Mouse (Mus musculus): ENCODE data around the gene Mex3a. TPM values are rescaled to one million over a fixed set of nuclear protein-coding genes. Genes with fewer than 3 reads are reported as not detected.
"Not testable (repeated sequence)": the region's sequence is repeated elsewhere in the genome, so short reads cannot be mapped to it uniquely, and the experiment has no call there.

Mex3a gene
- polyA plus RNA-seq, 1 experiment from 2014 or later, result 9.9 TPM

DNA sequence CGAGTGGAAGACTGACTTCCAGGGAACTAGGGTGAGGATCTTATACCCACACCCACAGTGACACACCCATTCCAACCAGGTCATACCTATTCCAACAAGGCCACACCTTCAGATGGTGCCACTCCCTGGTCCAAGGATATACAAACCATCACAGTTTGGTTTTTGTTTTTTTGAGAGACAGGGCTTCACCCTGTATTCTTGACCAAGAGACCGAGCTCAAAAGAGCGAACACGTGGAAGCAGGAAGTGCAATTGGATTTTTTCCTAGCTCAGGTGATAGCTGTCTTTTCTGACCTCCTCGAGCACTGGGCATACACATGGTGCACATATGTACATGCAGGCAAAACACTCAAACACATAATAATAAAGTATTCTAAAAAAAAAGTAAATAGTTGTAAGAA lies 45.7 kb downstream of the Mex3a start:
- H3K4me3 ChIP-seq; H3K27me3 ChIP-seq (replicated peaks); H3K27ac ChIP-seq (replicated peaks); H3K4me2 ChIP-seq; ATAC-seq (ENCODE audit: extremely low read depth, insufficient number of reproducible peaks, low FRiP score, low TSS enrichment); H3K9ac ChIP-seq; H3K9me3 ChIP-seq: not testable (repeated sequence)
- 78% methylated on average over 5 of the region's 5 CpGs for WGBS
- H3K36me3 ChIP-seq, result peaks cover 21% of the 10 kb centered on the region
- H3K4me1 ChIP-seq, result peaks cover 15% of the 10 kb centered on the region

DNA sequence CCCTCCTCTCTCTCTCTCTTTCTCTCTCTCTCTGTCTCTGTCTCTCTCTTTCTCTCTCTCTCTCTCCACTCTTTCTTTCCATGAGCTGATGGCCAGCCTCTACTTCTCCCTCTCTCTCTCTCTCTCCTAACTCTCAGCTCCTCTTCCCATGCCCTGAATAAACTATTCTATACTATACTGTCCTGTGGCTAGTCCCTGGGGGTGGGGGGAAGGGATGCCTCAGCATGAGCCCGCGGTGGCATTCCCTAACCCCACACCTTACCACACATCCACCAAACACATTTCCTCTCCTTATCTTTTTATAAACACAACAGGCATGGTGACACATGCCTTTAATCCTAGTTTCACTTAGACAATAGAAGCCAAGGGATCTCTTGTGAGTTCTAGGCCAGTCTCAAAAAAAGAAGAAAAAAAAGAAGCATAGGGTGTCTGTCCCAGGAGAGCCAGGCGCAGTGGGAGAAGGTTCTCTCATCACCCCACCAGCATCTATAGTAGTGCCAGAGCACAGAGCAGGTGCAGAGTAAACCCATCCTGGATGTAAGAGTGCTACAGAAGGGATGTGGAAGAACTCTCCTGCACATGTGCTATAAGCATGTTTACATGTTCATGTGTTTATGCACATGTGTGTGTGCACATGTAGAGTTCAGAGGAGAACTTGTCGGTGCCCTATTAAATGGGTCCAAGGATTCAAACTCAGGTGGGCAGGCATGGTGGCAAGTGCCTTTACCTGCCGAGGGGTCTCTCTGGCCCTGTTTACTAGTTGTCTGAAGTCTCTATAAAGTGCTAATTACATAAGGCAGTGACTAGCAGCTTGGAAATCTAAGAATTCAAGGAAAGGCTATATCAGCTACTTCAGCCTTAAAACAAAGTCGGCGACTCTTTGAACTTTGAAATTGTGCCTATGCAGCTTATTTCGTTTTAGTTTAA lies 46.6 kb downstream of the Mex3a start:
- H3K27ac ChIP-seq (replicated peaks), result no peak overlapping the region
- H3K27me3 ChIP-seq (replicated peaks), result no peaks in the 10 kb centered on the region; the same call in 1 of the 2 replicates
- H3K36me3 ChIP-seq, result peaks cover 31% of the 10 kb centered on the region
- peak overlapping the region; percentile 97; the same call in 1 of the 2 replicates for H3K9ac ChIP-seq
- peak overlapping the region; percentile 94 for H3K4me3 ChIP-seq
- WGBS, result 37% methylated on average over 8 of the region's 8 CpGs
- H3K4me1 ChIP-seq, result peaks cover 15% of the 10 kb centered on the region
- no peak for ATAC-seq (ENCODE audit: extremely low read depth, insufficient number of reproducible peaks, low FRiP score, low TSS enrichment)
- peak overlapping the region; percentile 82 for H3K4me2 ChIP-seq
- no peaks in the 10 kb centered on the region for H3K9me3 ChIP-seq

DNA sequence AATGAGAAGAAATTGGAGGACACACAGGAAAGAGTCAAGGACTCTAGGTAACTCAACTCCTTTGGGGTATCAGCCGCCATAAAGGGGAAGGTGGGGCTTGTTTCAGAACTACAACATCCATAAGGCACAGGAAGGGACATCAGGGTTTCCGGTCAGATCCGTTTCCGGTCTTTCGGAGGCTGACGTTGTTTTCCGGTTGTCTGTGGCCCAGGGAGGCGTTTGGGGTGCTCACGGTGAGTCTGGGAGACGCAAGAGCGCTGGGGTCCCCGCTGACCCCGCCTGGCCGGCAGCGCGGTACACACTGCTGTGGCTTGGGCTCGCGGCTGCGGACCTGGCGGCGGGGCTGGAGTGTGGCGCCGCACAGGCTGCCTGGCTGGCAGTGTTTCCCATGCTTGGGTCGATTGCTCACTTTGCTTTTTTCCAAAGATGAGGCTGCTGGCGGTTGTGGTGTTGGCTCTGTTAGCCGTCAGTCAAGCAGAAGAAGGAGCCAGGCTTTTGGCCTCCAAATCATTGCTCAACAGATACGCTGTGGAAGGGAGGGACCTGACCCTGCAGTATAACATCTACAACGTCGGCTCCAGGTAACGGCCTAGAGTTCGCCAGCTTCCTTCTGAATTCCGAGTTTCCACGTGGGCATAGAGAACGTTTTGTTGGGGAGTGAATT lies 47.4 kb downstream of the Mex3a start:
- peaks cover 15% of the 10 kb centered on the region for H3K4me1 ChIP-seq
- H3K4me2 ChIP-seq, result peak overlapping the region; percentile 82
- 0% methylated on average over 34 of the region's 34 CpGs for WGBS
- H3K4me3 ChIP-seq, result peak overlapping the region; percentile 94
- H3K9me3 ChIP-seq, result no peaks in the 10 kb centered on the region
- H3K27ac ChIP-seq (replicated peaks), result peak overlapping the region; percentile 73
- H3K27me3 ChIP-seq (replicated peaks), result no peaks in the 10 kb centered on the region; the same call in 1 of the 2 replicates
- peak; percentile 67 for ATAC-seq (ENCODE audit: extremely low read depth, insufficient number of reproducible peaks, low FRiP score, low TSS enrichment)
- H3K36me3 ChIP-seq, result peaks cover 39% of the 10 kb centered on the region
- H3K9ac ChIP-seq, result peak overlapping the region; percentile 97

DNA sequence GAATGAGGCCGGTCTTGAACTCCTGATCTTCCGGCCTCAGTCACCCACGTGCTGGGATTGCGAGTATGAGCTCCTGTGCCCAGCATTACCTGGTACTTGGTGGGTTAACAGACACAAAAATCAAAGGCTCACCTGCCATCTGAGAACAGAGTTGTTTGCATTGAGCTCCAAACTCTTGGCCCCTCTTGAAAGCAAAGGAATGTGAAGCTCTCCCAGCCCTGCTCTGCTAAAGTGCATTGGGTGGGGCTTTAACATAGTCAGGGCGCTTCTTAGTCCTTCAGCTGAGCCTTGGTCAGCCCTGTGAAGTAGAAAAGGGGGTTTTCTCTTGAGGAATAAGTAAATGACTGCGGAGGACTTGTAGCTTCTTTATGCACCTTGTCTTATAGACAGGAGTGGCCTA lies 53.6 kb downstream of the Mex3a start:
- no peak for ATAC-seq (ENCODE audit: extremely low read depth, insufficient number of reproducible peaks, low FRiP score, low TSS enrichment)
- Histone ChIP-seq H3K4me1 (peaks cover 7% of the 10 kb centered on the region), H3K4me3 (no peak overlapping the region), H3K36me3 (peaks cover 80% of the 10 kb centered on the region), H3K4me2 (no peak overlapping the region), H3K9me3 (no peaks in the 10 kb centered on the region), H3K27ac (replicated peaks) (no peak overlapping the region), H3K9ac (no peak overlapping the region), H3K27me3 (replicated peaks) (no peaks in the 10 kb centered on the region)
- 90% methylated on average over 6 of the region's 6 CpGs for WGBS

DNA sequence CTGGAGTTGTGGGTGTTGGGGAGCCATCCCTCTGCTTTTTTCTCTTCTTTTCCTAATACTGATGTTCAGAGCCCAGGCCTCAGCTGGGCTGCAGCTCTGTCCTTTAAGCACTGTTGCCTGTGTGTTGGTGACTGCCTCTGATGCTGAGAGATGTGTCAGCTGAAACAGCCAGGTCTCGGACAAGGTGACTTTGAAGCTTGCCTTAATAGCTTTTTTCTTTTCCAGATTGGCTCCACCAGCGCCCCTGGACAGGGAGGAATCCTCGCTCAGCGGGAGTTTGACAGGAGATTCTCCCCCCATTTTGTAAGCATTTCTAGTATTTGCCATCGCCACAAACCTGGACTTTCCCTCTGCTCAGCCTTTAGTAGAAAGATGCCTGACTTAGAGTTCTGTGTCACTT lies 54.4 kb downstream of the Mex3a start:
- no peak overlapping the region for H3K4me2 ChIP-seq
- no peak for ATAC-seq (ENCODE audit: extremely low read depth, insufficient number of reproducible peaks, low FRiP score, low TSS enrichment)
- no peak overlapping the region for H3K27ac ChIP-seq (replicated peaks)
- peaks cover 71% of the 10 kb centered on the region for H3K36me3 ChIP-seq
- no peak overlapping the region for H3K9ac ChIP-seq
- no peaks in the 10 kb centered on the region for H3K27me3 ChIP-seq (replicated peaks)
- peaks cover 15% of the 10 kb centered on the region for H3K4me1 ChIP-seq
- WGBS, result 92% methylated on average over 5 of the region's 5 CpGs
- no peak overlapping the region for H3K4me3 ChIP-seq
- no peaks in the 10 kb centered on the region for H3K9me3 ChIP-seq

DNA sequence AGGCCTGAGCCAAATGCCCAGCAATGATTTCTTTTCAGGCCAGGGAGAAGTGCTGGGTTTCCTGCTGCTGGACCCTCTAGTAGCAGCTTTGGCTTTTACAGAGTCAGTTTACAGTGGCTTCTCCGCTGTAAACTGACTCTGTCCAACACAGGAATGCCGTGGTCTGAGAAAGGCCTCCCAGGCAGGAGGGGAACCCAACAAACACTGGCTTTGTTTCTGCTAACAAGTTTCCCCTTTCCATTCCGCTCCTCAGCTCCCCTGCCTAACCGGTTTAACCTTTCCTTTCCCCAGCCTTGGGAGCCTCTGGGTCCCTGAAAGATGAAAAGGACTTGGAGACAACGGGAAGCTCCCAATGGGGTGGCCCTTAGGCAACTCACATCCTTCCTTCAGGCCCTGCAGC lies 58.1 kb downstream of the Mex3a start:
- WGBS, result 35% methylated on average over 5 of the region's 5 CpGs
- Histone ChIP-seq H3K4me2 (no peak overlapping the region), H3K4me1 (peaks cover 43% of the 10 kb centered on the region), H3K27me3 (replicated peaks) (no peaks in the 10 kb centered on the region), H3K27ac (replicated peaks) (0 out of 2 replicates have a peak overlapping the region, but pooled peaks have one; percentile 2), H3K9me3 (no peaks in the 10 kb centered on the region), H3K4me3 (no peak overlapping the region), H3K9ac (0 out of 2 replicates have a peak overlapping the region, but pooled peaks have one; percentile 54), H3K36me3 (peaks cover 41% of the 10 kb centered on the region)
- ATAC-seq (ENCODE audit: extremely low read depth, insufficient number of reproducible peaks, low FRiP score, low TSS enrichment), result no peak

MicroRNA genes within 50 kb of the gene (microRNA counts, 519-probe panel; counts per million panel counts)
- microRNA mmu-miR-1905, result 209 counts per million, percentile 61 among the panel's probes with 10 or more counts

Small RNA genes within 50 kb of the gene (microRNA-seq; reads per million reads assigned to microRNA genes)
- not detected for gene Mir1905

Other genes with a start within 250 kb of the Mex3a start
- gene Gm38392, start 245.2 kb upstream of the Mex3a start, polyA plus RNA-seq (2015; fragmentation: Nextera tagmentation; extraction: Ambion mirVana), result 0.79 TPM in 1 of 2 replicates, not detected in the other
- 13.7 and 14.9 TPM in 2 replicates for gene Tsacc, start 235.4 kb upstream of the Mex3a start, polyA plus RNA-seq (2015; fragmentation: Nextera tagmentation; extraction: Ambion mirVana)
- gene Cct3, start 235.3 kb upstream of the Mex3a start, polyA plus RNA-seq (2015; fragmentation: Nextera tagmentation; extraction: Ambion mirVana), result 400 and 448 TPM in 2 replicates
- gene Glmp, start 207.4 kb upstream of the Mex3a start, polyA plus RNA-seq (2015; fragmentation: Nextera tagmentation; extraction: Ambion mirVana), result 160 and 173 TPM in 2 replicates
- gene Tmem79, start 196.2 kb upstream of the Mex3a start, polyA plus RNA-seq (2015; fragmentation: Nextera tagmentation; extraction: Ambion mirVana), result 1.6 TPM in 2 replicates
- 43.9 and 44.2 TPM in 2 replicates for gene Smg5, start 196.1 kb upstream of the Mex3a start, polyA plus RNA-seq (2015; fragmentation: Nextera tagmentation; extraction: Ambion mirVana)
- 2.6 and 3.8 TPM in 2 replicates for gene Paqr6, start 167.8 kb upstream of the Mex3a start, polyA plus RNA-seq (2015; fragmentation: Nextera tagmentation; extraction: Ambion mirVana)
- gene Bglap3, start 159.7 kb upstream of the Mex3a start, polyA plus RNA-seq (2015; fragmentation: Nextera tagmentation; extraction: Ambion mirVana), result not detected in 2 replicates
- not detected in 2 replicates for gene Bglap2, start 153.7 kb upstream of the Mex3a start, polyA plus RNA-seq (2015; fragmentation: Nextera tagmentation; extraction: Ambion mirVana)
- not detected in 2 replicates for gene Bglap, start 147.9 kb upstream of the Mex3a start, polyA plus RNA-seq (2015; fragmentation: Nextera tagmentation; extraction: Ambion mirVana)
- gene Pmf1, start 122.1 kb upstream of the Mex3a start, polyA plus RNA-seq (2015; fragmentation: Nextera tagmentation; extraction: Ambion mirVana), result 110 and 112 TPM in 2 replicates
- 12.0 and 12.5 TPM in 2 replicates for gene Slc25a44, start 107.3 kb upstream of the Mex3a start, polyA plus RNA-seq (2015; fragmentation: Nextera tagmentation; extraction: Ambion mirVana)
- gene Sema4a, start 71.2 kb upstream of the Mex3a start, polyA plus RNA-seq (2015; fragmentation: Nextera tagmentation; extraction: Ambion mirVana), result 1.3 and 1.7 TPM in 2 replicates
- 86.7 and 97.1 TPM in 2 replicates for gene Lmna, start 22.4 kb upstream of the Mex3a start, polyA plus RNA-seq (2015; fragmentation: Nextera tagmentation; extraction: Ambion mirVana)
- 1.1 and 1.5 TPM in 2 replicates for gene Rab25, start 15.9 kb downstream of the Mex3a start, polyA plus RNA-seq (2015; fragmentation: Nextera tagmentation; extraction: Ambion mirVana)
- 131 and 150 TPM in 2 replicates for gene Lamtor2, start 20.7 kb downstream of the Mex3a start, polyA plus RNA-seq (2015; fragmentation: Nextera tagmentation; extraction: Ambion mirVana)
- 33.1 and 34.1 TPM in 2 replicates for gene Ubqln4, start 21.4 kb downstream of the Mex3a start, polyA plus RNA-seq (2015; fragmentation: Nextera tagmentation; extraction: Ambion mirVana)
- 173 and 202 TPM in 2 replicates for gene Ssr2, start 43.5 kb downstream of the Mex3a start, polyA plus RNA-seq (2015; fragmentation: Nextera tagmentation; extraction: Ambion mirVana)
- gene Arhgef2, start 73.6 kb downstream of the Mex3a start, polyA plus RNA-seq (2015; fragmentation: Nextera tagmentation; extraction: Ambion mirVana), result 73.1 and 73.4 TPM in 2 replicates
- gene Rxfp4, start 120.7 kb downstream of the Mex3a start, polyA plus RNA-seq (2015; fragmentation: Nextera tagmentation; extraction: Ambion mirVana), result not detected in 2 replicates
- 54.8 and 61.4 TPM in 2 replicates for gene Khdc4, start 153.4 kb downstream of the Mex3a start, polyA plus RNA-seq (2015; fragmentation: Nextera tagmentation; extraction: Ambion mirVana)
- gene Rit1, start 184.4 kb downstream of the Mex3a start, polyA plus RNA-seq (2015; fragmentation: Nextera tagmentation; extraction: Ambion mirVana), result 51.7 and 56.8 TPM in 2 replicates
- 11.7 and 12.8 TPM in 2 replicates for gene Syt11, start 242.8 kb downstream of the Mex3a start, polyA plus RNA-seq (2015; fragmentation: Nextera tagmentation; extraction: Ambion mirVana)